Mouse (Mus musculus) retina, postnatal 7 days (tissue): Measurements from ENCODE around the gene Kifap3.

Experiments used
- DNase-seq: peaks from one replicate; pipeline ENCODE4 v3.0.0-alpha.2; 2012; ENCODE audit warnings: low read depth, low spot score

Kifap3 gene

GRCm38 (mm10) chr1:163893774-163894527 lies 114.6 kb downstream of the Kifap3 start:
- DNase-seq, result no peak

DNA sequence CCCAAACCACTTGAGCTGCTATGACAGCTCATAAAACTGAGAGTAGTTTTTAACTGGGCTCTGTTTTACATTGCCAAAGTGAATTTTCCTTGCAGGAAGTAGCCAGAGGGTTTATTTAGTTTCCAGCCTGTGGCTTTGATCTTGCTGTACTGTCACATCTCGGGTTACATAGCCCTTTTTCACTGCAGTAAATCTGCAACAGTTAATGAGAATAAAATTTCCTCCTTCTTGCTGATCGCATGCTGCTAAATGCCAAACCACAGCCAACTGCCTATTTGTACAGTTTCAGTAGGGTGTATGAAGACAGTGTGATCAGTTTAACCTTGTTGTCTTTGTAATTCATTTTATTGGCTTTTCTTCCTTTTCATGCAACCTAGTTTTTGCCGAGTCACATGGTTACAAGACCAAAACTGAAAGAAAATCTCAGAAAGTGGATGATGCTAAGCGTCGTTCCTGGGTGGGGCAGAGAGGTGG lies 118.9 kb downstream of the Kifap3 start:
- DNase-seq, result no peak

- no peak for DNase-seq
Measured at GRCm38 (mm10) chr1:163899575-163899974, 120.2 kb downstream of the Kifap3 start.

- DNase-seq, result no peak
Measured at GRCm38 (mm10) chr1:163900168-163900567, 120.8 kb downstream of the Kifap3 start.

GRCm38 (mm10) chr1:163903411-163903810 lies 124.0 kb downstream of the Kifap3 start:
- no peak for DNase-seq

- no peak for DNase-seq
Measured at GRCm38 (mm10) chr1:163907007-163907811, 127.8 kb downstream of the Kifap3 start.

DNA sequence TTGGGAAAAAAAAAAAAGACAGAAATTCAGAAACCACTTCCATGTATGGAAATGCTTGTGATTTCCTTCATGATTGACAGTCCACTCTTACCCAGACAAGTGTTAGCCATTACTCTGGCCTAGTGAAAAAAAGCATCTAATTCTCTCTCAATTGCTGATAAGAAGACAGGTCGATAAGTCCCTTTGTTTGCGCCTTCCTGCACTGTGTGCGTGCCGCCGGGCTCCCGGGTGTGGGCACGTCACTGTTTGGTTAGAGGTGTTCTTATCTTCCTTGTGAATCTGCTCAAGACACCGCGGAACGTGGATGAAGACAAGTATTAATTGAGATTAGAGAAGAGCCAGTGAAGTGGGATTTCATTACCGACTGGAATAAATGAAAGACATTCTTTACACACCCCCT lies 129.0 kb downstream of the Kifap3 start:
- DNase-seq, result no peak

GRCm38 (mm10) chr1:163910343-163910742 lies 131.0 kb downstream of the Kifap3 start:
- DNase-seq, result peak; percentile 24

DNA sequence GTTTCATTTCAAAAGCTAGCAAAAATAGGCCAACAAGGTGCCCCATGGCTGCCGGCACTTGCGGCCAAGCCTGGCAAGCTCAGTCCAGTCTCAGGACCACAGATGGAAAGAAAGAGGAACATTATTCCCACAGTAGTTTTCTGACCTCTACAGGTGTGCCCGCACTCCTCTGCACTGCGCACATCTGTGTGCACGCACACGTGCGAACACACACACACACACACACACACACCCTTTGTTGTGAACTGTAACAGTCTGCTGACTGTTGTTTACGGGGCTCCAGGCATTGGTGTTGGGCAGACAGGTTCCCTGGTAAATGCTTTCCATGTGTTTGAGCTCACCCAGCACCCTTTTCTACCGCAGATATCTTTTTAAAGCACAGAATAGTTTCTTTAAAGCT lies 131.4 kb downstream of the Kifap3 start:
- no peak for DNase-seq

DNA sequence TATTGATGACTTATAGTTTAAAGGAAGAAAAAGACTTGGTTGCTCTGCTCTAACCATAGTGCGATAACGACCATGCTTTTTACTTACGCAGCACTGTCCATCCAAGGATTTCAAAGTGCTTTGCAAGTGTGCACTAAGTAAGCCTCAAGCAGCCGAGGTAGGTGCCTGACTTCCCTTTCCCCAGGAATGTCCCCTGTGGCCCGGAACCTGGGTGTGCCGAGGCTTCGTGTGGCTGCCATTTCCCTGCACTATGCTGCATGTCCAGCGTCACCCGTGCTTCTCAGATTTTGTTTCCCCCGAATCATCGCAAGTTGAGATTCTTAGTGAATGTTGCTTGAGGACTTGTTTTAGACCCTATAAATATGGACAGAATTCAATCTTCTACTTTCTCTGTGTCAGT lies 132.6 kb downstream of the Kifap3 start:
- no peak for DNase-seq

GRCm38 (mm10) chr1:163917349-163918160 lies 138.2 kb downstream of the Kifap3 start:
- DNase-seq, result no peak

GRCm38 (mm10) chr1:163924093-163924492 lies 144.7 kb downstream of the Kifap3 start:
- no peak for DNase-seq

GRCm38 (mm10) chr1:163928846-163929245 lies 149.5 kb downstream of the Kifap3 start, which contains the start of gene Scyl3:
Gene Scyl3 (plus strand): TSS chr1:163929100.
- no peak for DNase-seq

- DNase-seq, result peak; percentile 91
Measured at GRCm38 (mm10) chr1:163929636-163930457, 150.5 kb downstream of the Kifap3 start.

- DNase-seq, result no peak
Measured at GRCm38 (mm10) chr1:163930458-163930794, 151.0 kb downstream of the Kifap3 start.

- DNase-seq, result no peak
Measured at GRCm38 (mm10) chr1:163931801-163932200, 152.4 kb downstream of the Kifap3 start.

DNA sequence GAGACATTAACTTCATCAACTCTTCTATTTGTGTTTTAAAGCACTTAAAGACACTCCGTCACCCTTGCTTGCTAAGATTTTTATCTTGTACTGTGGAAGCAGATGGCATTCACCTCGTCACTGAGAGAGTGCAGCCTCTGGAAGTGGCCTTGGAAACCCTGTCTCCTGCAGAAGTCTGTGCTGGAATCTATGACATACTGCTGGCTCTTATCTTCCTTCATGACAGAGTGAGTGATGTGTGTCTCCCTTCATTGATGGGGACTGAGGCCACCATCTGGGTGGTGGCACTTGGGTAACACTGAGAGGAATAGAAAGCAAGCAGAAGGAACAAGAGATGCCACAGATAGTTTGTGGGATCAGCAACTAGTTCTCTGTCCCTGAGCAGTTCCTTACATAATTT lies 155.2 kb downstream of the Kifap3 start:
- DNase-seq, result no peak

- no peak for DNase-seq
Measured at GRCm38 (mm10) chr1:163942056-163942455, 162.7 kb downstream of the Kifap3 start.

- DNase-seq, result no peak
Measured at GRCm38 (mm10) chr1:163953396-163953795, 174.0 kb downstream of the Kifap3 start.

- DNase-seq, result no peak
Measured at GRCm38 (mm10) chr1:163958036-163958435, 178.7 kb downstream of the Kifap3 start.
